Mouse (Mus musculus): ENCODE measurements around the gene Gm28043.
A peak's percentile ranks its signal among the peaks of the same experiment; 100 is the strongest.
"Not testable (repeated sequence)": the region's sequence is repeated elsewhere in the genome, so short reads cannot be mapped to it uniquely, and the experiment has no call there.

The Gm28043 gene

GRCm38 (mm10) chr17:29614115-29615023, at the start of gene Gm28043, which contains the start of gene Rnf8:
Gene Gm28043 (plus strand): TSS chr17:29614876.
Gene Rnf8 (plus strand): TSS chr17:29614790.
- peak; percentile 95 for DNase-seq (ENCODE audit: low spot score)

GRCm38 (mm10) chr17:29565521-29565920, 49.2 kb upstream of the Gm28043 start:
- no peak for DNase-seq (ENCODE audit: low spot score)

GRCm38 (mm10) chr17:29568435-29568834, 46.2 kb upstream of the Gm28043 start:
- DNase-seq (ENCODE audit: low spot score) = no peak

GRCm38 (mm10) chr17:29569831-29570230, 44.8 kb upstream of the Gm28043 start:
- no peak for DNase-seq (ENCODE audit: low spot score)

- no peak for DNase-seq (ENCODE audit: low spot score)
Measured at GRCm38 (mm10) chr17:29579579-29580126, 35.0 kb upstream of the Gm28043 start.

- DNase-seq (ENCODE audit: low spot score) = no peak
Measured at GRCm38 (mm10) chr17:29583569-29583968, 31.1 kb upstream of the Gm28043 start.

- no peak for DNase-seq (ENCODE audit: low spot score)
Measured at GRCm38 (mm10) chr17:29584306-29584705, 30.4 kb upstream of the Gm28043 start.

- no peak for DNase-seq (ENCODE audit: low spot score)
Measured at GRCm38 (mm10) chr17:29584737-29585136, 29.9 kb upstream of the Gm28043 start.

GRCm38 (mm10) chr17:29585446-29585845, 29.2 kb upstream of the Gm28043 start:
- DNase-seq (ENCODE audit: low spot score) = no peak

GRCm38 (mm10) chr17:29586921-29587320, 27.8 kb upstream of the Gm28043 start:
- no peak for DNase-seq (ENCODE audit: low spot score)

GRCm38 (mm10) chr17:29589221-29589898, 25.3 kb upstream of the Gm28043 start:
- no peak for DNase-seq (ENCODE audit: low spot score)

GRCm38 (mm10) chr17:29595891-29596770, 18.5 kb upstream of the Gm28043 start:
- DNase-seq (ENCODE audit: low spot score) = no peak

GRCm38 (mm10) chr17:29596771-29597132, 17.9 kb upstream of the Gm28043 start:
- no peak for DNase-seq (ENCODE audit: low spot score)

GRCm38 (mm10) chr17:29599051-29599450, 15.6 kb upstream of the Gm28043 start:
- DNase-seq (ENCODE audit: low spot score) = no peak

- no peak for DNase-seq (ENCODE audit: low spot score)
Measured at GRCm38 (mm10) chr17:29599537-29599936, 15.1 kb upstream of the Gm28043 start.

GRCm38 (mm10) chr17:29601391-29601790, 13.3 kb upstream of the Gm28043 start:
- no peak for DNase-seq (ENCODE audit: low spot score)

- peak; percentile 82 for DNase-seq (ENCODE audit: low spot score)
Measured at GRCm38 (mm10) chr17:29603283-29603682, 11.4 kb upstream of the Gm28043 start.

- not testable (repeated sequence) for DNase-seq (ENCODE audit: low spot score)
Measured at GRCm38 (mm10) chr17:29613453-29613852, 1.2 kb upstream of the Gm28043 start.

GRCm38 (mm10) chr17:29615024-29615551, 412 bp downstream of the Gm28043 start:
- DNase-seq (ENCODE audit: low spot score) = no peak

GRCm38 (mm10) chr17:29615616-29616015, 940 bp downstream of the Gm28043 start:
- DNase-seq (ENCODE audit: low spot score) = no peak

- DNase-seq (ENCODE audit: low spot score) = no peak
Measured at GRCm38 (mm10) chr17:29619231-29619630, 4.6 kb downstream of the Gm28043 start.

- no peak for DNase-seq (ENCODE audit: low spot score)
Measured at GRCm38 (mm10) chr17:29623488-29623887, 8.8 kb downstream of the Gm28043 start.
